Mouse (Mus musculus) kidney, adult 2 months (tissue): ENCODE data around the gene Atg7.

Experiments used
- CTCF ChIP-seq: fragments of 200-500 bp; conservative IDR thresholded peaks from 2 replicates; pipeline ENCODE4 v1.5.1; 2011; ENCODE audit warnings: low read depth, mild to moderate bottlenecking, control low read depth, low read length, moderate library complexity, mixed read lengths; ENCODE audit not compliant: insufficient read depth, insufficient read length
- POLR2A ChIP-seq: fragments of 200-500 bp; IDR thresholded peaks from one replicate; pipeline ENCODE4 v1.6.1; 2011; ENCODE audit warnings: low read depth, low read length, control low read depth

DNA sequence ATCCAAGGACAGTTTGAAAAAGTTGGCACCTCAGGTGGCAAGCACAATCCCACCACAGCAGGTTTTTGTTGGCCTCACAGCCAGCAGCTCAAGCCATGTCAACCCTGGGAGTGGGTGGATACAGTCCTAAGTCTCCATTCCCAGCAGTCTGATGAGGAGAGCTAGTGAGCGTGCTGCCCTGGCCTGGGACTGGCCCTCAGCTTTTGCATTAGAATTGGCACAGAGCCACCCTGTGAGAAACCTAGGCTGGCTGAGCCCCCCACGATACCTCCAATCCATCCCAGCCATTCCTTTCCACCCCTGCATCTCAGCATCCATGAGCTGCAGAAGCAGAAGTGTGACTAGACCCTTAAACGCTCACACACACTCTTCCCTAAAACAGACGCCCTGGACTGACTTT lies 259.0 kb downstream of the Atg7 start:
- TF ChIP-seq POLR2A, result no peak
- no peak for TF ChIP-seq CTCF
